Mouse (Mus musculus) G1E-ER4 (cell line): Measurements from ENCODE around the gene 9330161L09Rik. TPM values are rescaled to one million over a fixed set of nuclear protein-coding genes. Genes with fewer than 3 reads are reported as not detected.

Source experiments
- GATA1 ChIP-seq: IDR thresholded peaks from one replicate; pipeline ENCODE4 v1.8.0; 2012; ENCODE audit warnings: low read length, inconsistent platforms
- polyA plus RNA-seq: library from polyadenylated mRNA; stranded (reverse); fragments of >175 nt; gene quantifications from 2 replicates; pipeline ENCODE4 v1.2.3, GENCODE M21; 2012

Gene 9330161L09Rik
- polyA plus RNA-seq, result not detected in 2 replicates

- TF ChIP-seq GATA1, result no peak
Observed at GRCm38 (mm10) chr12:103407720-103408119, at the start of gene 9330161L09Rik. TSS of gene 9330161L09Rik (minus strand) at chr12:103407820.

- TF ChIP-seq GATA1, result no peak
Observed at GRCm38 (mm10) chr12:103457140-103457539, 49.5 kb upstream of the 9330161L09Rik start, which contains the start of gene Ifi27l2b. TSS of gene Ifi27l2b (minus strand) at chr12:103457223.

GRCm38 (mm10) chr12:103453361-103453760 lies 45.7 kb upstream of the 9330161L09Rik start:
- no peak for TF ChIP-seq GATA1

- no peak for TF ChIP-seq GATA1
Observed at GRCm38 (mm10) chr12:103445060-103445459, 37.4 kb upstream of the 9330161L09Rik start.

- no peak for TF ChIP-seq GATA1
Observed at GRCm38 (mm10) chr12:103443524-103443923, 35.9 kb upstream of the 9330161L09Rik start, which contains the start of gene Ifi27l2a. TSS of gene Ifi27l2a (minus strand) at chr12:103443680.

DNA sequence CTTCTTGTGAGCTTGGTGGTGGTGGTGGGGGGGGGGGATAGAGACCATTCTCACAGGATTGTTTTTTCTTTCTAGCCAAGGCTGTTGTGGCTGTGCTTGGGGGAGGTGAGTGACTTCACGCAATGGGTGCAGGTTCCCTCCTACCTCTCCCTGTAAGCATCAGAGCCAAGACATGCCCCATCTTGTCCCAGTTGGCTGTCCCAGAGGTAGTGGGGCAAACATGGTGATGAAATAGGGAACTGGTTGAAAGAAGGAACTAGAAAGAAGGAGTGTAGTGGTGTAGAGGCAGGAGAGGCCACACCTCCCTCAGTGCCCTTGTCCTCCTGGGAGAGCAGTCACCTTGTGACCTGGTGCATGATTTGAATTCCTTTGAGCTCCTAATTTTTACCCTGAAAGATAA lies 30.0 kb upstream of the 9330161L09Rik start:
- no peak for TF ChIP-seq GATA1

GRCm38 (mm10) chr12:103434861-103435260 lies 27.2 kb upstream of the 9330161L09Rik start:
- TF ChIP-seq GATA1, result no peak

GRCm38 (mm10) chr12:103433986-103434731 lies 26.5 kb upstream of the 9330161L09Rik start, which contains the start of gene Ifi27:
TSS of gene Ifi27 (plus strand) at chr12:103434211.
- no peak for TF ChIP-seq GATA1

GRCm38 (mm10) chr12:103433430-103433829 lies 25.8 kb upstream of the 9330161L09Rik start:
- no peak for TF ChIP-seq GATA1

DNA sequence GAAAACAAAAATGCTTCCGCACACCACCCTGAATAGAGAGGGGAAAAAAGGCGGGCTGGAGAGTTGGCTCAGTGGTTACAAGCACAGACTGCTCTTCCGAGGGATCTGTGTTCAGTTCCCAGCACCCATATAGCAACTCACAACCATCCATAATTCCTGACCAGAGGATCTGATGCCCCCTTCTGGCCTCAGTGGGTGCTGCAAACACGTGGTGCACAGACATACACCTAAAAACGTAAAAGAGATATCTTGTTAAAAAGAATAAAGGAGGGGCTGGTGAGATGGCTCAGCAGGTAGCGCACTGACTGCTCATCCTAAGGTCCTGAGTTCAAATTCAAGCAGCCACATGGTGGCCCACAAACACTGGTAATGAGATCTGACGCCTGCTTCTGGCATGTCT lies 19.1 kb upstream of the 9330161L09Rik start:
- no peak for TF ChIP-seq GATA1

- no peak for TF ChIP-seq GATA1
Observed at GRCm38 (mm10) chr12:103425729-103426470, 18.3 kb upstream of the 9330161L09Rik start, which contains the start of gene Ddx24. TSS of gene Ddx24 (minus strand) at chr12:103425830.

GRCm38 (mm10) chr12:103425016-103425728 lies 17.6 kb upstream of the 9330161L09Rik start:
- TF ChIP-seq GATA1, result no peak

DNA sequence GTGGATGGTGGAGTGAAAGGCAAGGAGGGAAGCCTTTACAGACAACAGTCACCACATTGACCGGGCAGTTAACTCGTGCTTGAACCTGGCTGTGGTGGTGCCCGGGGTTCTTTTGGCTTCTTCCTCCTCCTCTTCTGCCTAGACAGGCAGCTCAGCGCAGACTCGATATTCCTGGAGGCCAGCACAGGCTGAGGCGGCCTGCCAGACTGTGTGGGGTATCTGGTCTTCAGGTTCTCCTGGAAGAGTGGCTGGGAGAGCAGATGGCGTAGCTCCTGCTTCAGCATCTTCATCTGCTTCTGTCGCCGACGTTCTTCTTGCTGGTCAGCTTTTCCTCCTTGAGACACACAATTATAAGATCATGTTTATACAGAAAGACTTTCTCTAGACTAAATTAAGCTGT lies 524 bp upstream of the 9330161L09Rik start:
- TF ChIP-seq GATA1, result no peak

- no peak for TF ChIP-seq GATA1
Observed at GRCm38 (mm10) chr12:103404131-103404530, 3.5 kb downstream of the 9330161L09Rik start.

DNA sequence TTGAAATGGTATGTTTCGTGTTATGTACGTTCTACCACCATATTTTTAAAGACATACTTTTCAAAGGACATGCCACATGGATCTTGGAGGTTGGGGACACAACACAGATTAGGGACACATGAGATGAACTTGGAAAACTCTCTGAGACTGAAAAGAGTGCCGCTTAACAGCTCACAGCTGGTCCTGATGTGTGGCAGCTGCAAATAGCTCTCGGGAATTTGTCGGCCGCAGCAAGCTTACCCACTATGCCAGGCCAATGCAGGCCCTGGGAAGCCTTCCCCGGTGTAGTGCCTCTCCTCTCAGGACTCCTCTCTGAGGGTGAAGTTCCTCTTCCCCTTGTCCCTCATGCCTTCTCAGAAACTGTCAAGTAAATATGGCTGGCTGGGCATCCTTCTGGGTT lies 10.9 kb downstream of the 9330161L09Rik start:
- no peak for TF ChIP-seq GATA1
